Mouse (Mus musculus) CH12.LX (cell line): ENCODE data around the gene Cdca7. TPM values are rescaled to one million over a fixed set of nuclear protein-coding genes. Genes with fewer than 3 reads are reported as not detected.

ENCODE experiments used
- DNase-seq: peaks from one replicate; pipeline ENCODE4 v3.0.0-alpha.2; 2013; ENCODE audit errors: extremely low read depth
- H3K27ac ChIP-seq: 2 replicates; pipeline ENCODE4 v1.5.1; 2012; ENCODE audit warnings: low read depth, mild to moderate bottlenecking, control low read depth, moderate library complexity; ENCODE audit not compliant: insufficient read depth
- H3K27me3 ChIP-seq: replicated peaks from 2 replicates; pipeline ENCODE3; 2012; ENCODE audit warnings: inconsistent platforms
- H3K36me3 ChIP-seq, 2 experiments: replicated peaks in 1 of 2; 2 replicates each; pipeline versions ENCODE3 to v1.6.1; 2012; ENCODE audit warnings: inconsistent platforms in 1 of 2, low read length in 1 of 2, mild to moderate bottlenecking in 1 of 2, mixed read lengths in 1 of 2, moderate library complexity in 1 of 2; ENCODE audit not compliant: control insufficient read depth in 1 of 2, insufficient read depth in 1 of 2
- H3K4me1 ChIP-seq, 2 experiments: 2 replicates each; pipeline ENCODE4 v1.6.1; 2012; ENCODE audit warnings: inconsistent platforms in 1 of 2, moderate library complexity in 1 of 2; ENCODE audit not compliant: insufficient read depth in 2 of 2, control insufficient read depth in 1 of 2
- H3K4me2 ChIP-seq: 2 replicates; pipeline ENCODE4 v1.6.1; 2012; ENCODE audit warnings: low read depth, mild to moderate bottlenecking, control low read depth; ENCODE audit not compliant: poor library complexity, insufficient read depth, severe bottlenecking
- H3K4me3 ChIP-seq, 3 experiments: fragments of 150-350 bp in 1 of 3; sonication (generic) in 1 of 3; replicated peaks in 1 of 3; 2 replicates each; pipeline versions ENCODE3 to v1.5.1; 2011 to 2012; ENCODE audit warnings: low read depth in 2 of 3, low read length in 2 of 3, mild to moderate bottlenecking in 2 of 3, moderate library complexity in 2 of 3, control low read depth in 1 of 3, improper control_type of control experiment in 1 of 3, inconsistent platforms in 1 of 3, mixed read lengths in 1 of 3; ENCODE audit not compliant: poor library complexity in 1 of 3
- H3K79me2 ChIP-seq: replicated peaks from 2 replicates; pipeline ENCODE4 v1.6.1; 2012; ENCODE audit warnings: mild to moderate bottlenecking, moderate library complexity; ENCODE audit not compliant: control insufficient read depth, poor library complexity, insufficient read depth, severe bottlenecking; ENCODE audit errors: extremely low read depth
- H3K9ac ChIP-seq: 2 replicates; pipeline ENCODE4 v1.6.1; 2012; ENCODE audit warnings: low read depth, mild to moderate bottlenecking, control low read depth, moderate library complexity; ENCODE audit not compliant: insufficient read depth
- H3K9me3 ChIP-seq: replicated peaks from 2 replicates; pipeline ENCODE3; 2012; ENCODE audit warnings: low read length, inconsistent platforms, mixed read lengths
- BHLHE40 ChIP-seq: IDR thresholded peaks from 2 replicates; pipeline ENCODE4 v1.6.1; 2011; ENCODE audit warnings: mild to moderate bottlenecking, low read depth, low read length, improper control_type of control experiment
- CHD1 ChIP-seq: IDR thresholded peaks from 2 replicates; pipeline ENCODE4 v1.6.1; 2012; ENCODE audit warnings: low read depth, low read length, improper control_type of control experiment, inconsistent platforms
- CHD2 ChIP-seq: IDR thresholded peaks from 2 replicates; pipeline ENCODE4 v1.6.1; 2011; ENCODE audit warnings: low read length, improper control_type of control experiment
- CTCF ChIP-seq, 2 experiments: IDR thresholded peaks in 1 of 2; conservative IDR thresholded peaks in 1 of 2; 2 replicates each; pipeline ENCODE4 v1.5.1; 2011 to 2012; ENCODE audit warnings: low read depth in 2 of 2, low read length in 2 of 2, improper control_type of control experiment in 1 of 2, inconsistent platforms in 1 of 2, mild to moderate bottlenecking in 1 of 2, moderate library complexity in 1 of 2
- ELF1 ChIP-seq: IDR thresholded peaks from 2 replicates; pipeline ENCODE4 v1.6.1; 2014; ENCODE audit warnings: low read depth, mild to moderate bottlenecking, inconsistent platforms, low read length, improper control_type of control experiment
- EP300 ChIP-seq: IDR thresholded peaks from 2 replicates; pipeline ENCODE4 v1.6.1; 2011; ENCODE audit warnings: low read length, improper control_type of control experiment
- GABPA ChIP-seq: IDR thresholded peaks from 2 replicates; pipeline ENCODE4 v1.6.1; 2012; ENCODE audit warnings: low read depth, low read length, improper control_type of control experiment, inconsistent platforms; ENCODE audit not compliant: insufficient replicate concordance
- HCFC1 ChIP-seq: IDR thresholded peaks from 2 replicates; pipeline ENCODE4 v1.6.1; 2012; ENCODE audit warnings: low read depth, mild to moderate bottlenecking, inconsistent platforms, low read length, improper control_type of control experiment
- JUND ChIP-seq: conservative IDR thresholded peaks from 2 replicates; pipeline ENCODE4 v1.6.1; 2011; ENCODE audit warnings: low read depth, low read length, improper control_type of control experiment
- KAT2A ChIP-seq: IDR thresholded peaks from 2 replicates; pipeline ENCODE4 v1.6.1; 2012; ENCODE audit warnings: low read length, improper control_type of control experiment, inconsistent platforms; ENCODE audit not compliant: insufficient replicate concordance
- MAFK ChIP-seq: IDR thresholded peaks from 2 replicates; pipeline ENCODE4 v1.6.1; 2011; ENCODE audit warnings: low read length, improper control_type of control experiment; ENCODE audit not compliant: insufficient replicate concordance
- MAX ChIP-seq: IDR thresholded peaks from 2 replicates; pipeline ENCODE4 v1.6.1; 2011; ENCODE audit warnings: low read length, improper control_type of control experiment
- MXI1 ChIP-seq: IDR thresholded peaks from 2 replicates; pipeline ENCODE4 v1.6.1; 2011; ENCODE audit warnings: mild to moderate bottlenecking, low read depth, low read length, improper control_type of control experiment
- NELFE ChIP-seq: IDR thresholded peaks from 2 replicates; pipeline ENCODE4 v1.6.1; 2011; ENCODE audit warnings: low read depth, low read length, improper control_type of control experiment
- NRF1 ChIP-seq: IDR thresholded peaks from 2 replicates; pipeline ENCODE4 v1.6.1; 2014; ENCODE audit warnings: low read depth, mild to moderate bottlenecking, inconsistent platforms, low read length, improper control_type of control experiment, moderate library complexity
- PAX5 ChIP-seq: IDR thresholded peaks from 2 replicates; pipeline ENCODE4 v1.6.1; 2012; ENCODE audit warnings: low read length, inconsistent platforms, mixed read lengths
- POLR2A ChIP-seq: IDR thresholded peaks from 2 replicates; pipeline ENCODE4 v1.6.1; 2011; ENCODE audit warnings: low read depth, mild to moderate bottlenecking, improper control_type of control experiment, low read length
- POLR2AphosphoS2 ChIP-seq: IDR thresholded peaks from 2 replicates; pipeline ENCODE4 v1.6.1; 2011; ENCODE audit warnings: low read depth, low read length, improper control_type of control experiment
- RAD21 ChIP-seq: IDR thresholded peaks from 2 replicates; pipeline ENCODE4 v1.6.1; 2011; ENCODE audit warnings: low read depth, mild to moderate bottlenecking, low read length, improper control_type of control experiment, moderate library complexity
- RCOR1 ChIP-seq: conservative IDR thresholded peaks from 2 replicates; pipeline ENCODE4 v1.6.1; 2012; ENCODE audit warnings: low read depth, mild to moderate bottlenecking, inconsistent platforms, low read length, improper control_type of control experiment
- SIN3A ChIP-seq: IDR thresholded peaks from 2 replicates; pipeline ENCODE4 v1.6.1; 2012; ENCODE audit warnings: low read length, improper control_type of control experiment, inconsistent platforms
- SMC3 ChIP-seq: IDR thresholded peaks from 2 replicates; pipeline ENCODE4 v1.6.1; 2011; ENCODE audit warnings: low read depth, low read length, improper control_type of control experiment
- TCF12 ChIP-seq: IDR thresholded peaks from 2 replicates; pipeline ENCODE4 v1.6.1; 2014; ENCODE audit warnings: low read depth, mild to moderate bottlenecking, inconsistent platforms, low read length, improper control_type of control experiment
- USF1 ChIP-seq: IDR thresholded peaks from 2 replicates; pipeline ENCODE4 v1.6.1; 2014; ENCODE audit warnings: low read depth, mild to moderate bottlenecking, inconsistent platforms, low read length, improper control_type of control experiment
- ZKSCAN1 ChIP-seq: IDR thresholded peaks from 2 replicates; pipeline ENCODE4 v1.6.1; 2012; ENCODE audit warnings: low read depth, inconsistent platforms, low read length, improper control_type of control experiment, borderline replicate concordance
- ZMIZ1 ChIP-seq: IDR thresholded peaks from 2 replicates; pipeline ENCODE4 v1.6.1; 2012; ENCODE audit warnings: low read depth, mild to moderate bottlenecking, inconsistent platforms, low read length, improper control_type of control experiment
- ZNF384 ChIP-seq: IDR thresholded peaks from 2 replicates; pipeline ENCODE4 v1.6.1; 2012; ENCODE audit warnings: low read depth, low read length, improper control_type of control experiment, inconsistent platforms
- dilution Hi-C: fragments of 300-500 bp; cut with MboI; formaldehyde crosslinking; loops from 2 replicates; pipeline ENCODE4 v1.14.3; 2020; ENCODE audit warnings: low sequenced_read_pairs; ENCODE audit not compliant: extremely low pct_unique_long_range_greater_than_20kb, extremely low pct_ligation_motif_present
- in situ Hi-C: fragments of 300-500 bp; cut with MboI; formaldehyde crosslinking; loops from 3 replicates; pipeline ENCODE4 v1.14.3; 2019; ENCODE audit warnings: low sequenced_read_pairs, low pct_ligation_motif_present, low pct_unique_long_range_greater_than_20kb, mixed read lengths
- polyA plus RNA-seq: library from polyadenylated mRNA; unstranded; fragments of >175 nt; gene quantifications from 2 replicates; pipeline ENCODE4 v1.2.1, GENCODE M21; 2012; ENCODE audit warnings: low read depth; ENCODE audit not compliant: insufficient read length
- total RNA-seq, 2 experiments: library from RNA; depleted of rRNA; stranded (reverse); fragments of 300-350 nt in 1 of 2; fragments of >200 nt in 1 of 2; gene quantifications; 2 replicates each; pipeline ENCODE4 v1.2.3; 2012 to 2014

Gene Cdca7
- total and polyA plus RNA-seq, 3 experiments = 83.5 to 202 (median 114) TPM

- Histone ChIP-seq H3K9ac (no peak overlapping the region), H3K4me1 (no peaks in the 10 kb centered on the region), H3K27me3 (no peaks in the 10 kb centered on the region), H3K79me2 (no peaks in the 10 kb centered on the region), H3K4me3 (no peak overlapping the region), H3K27ac (no peak overlapping the region), H3K9me3 (no peaks in the 10 kb centered on the region), H3K4me2 (no peak overlapping the region), H3K36me3 (no peaks in the 10 kb centered on the region)
- dilution Hi-C loops = no loop called here
- in situ Hi-C loops = no loop called here
- DNase-seq = no peak
- no peak for TF ChIP-seq ELF1
- TF ChIP-seq POLR2A = no peak
- no peak for TF ChIP-seq CTCF (conservative IDR thresholded peaks at IDR 0.05 in 1 of 2, IDR thresholded peaks at IDR 0.05 in 1 of 2; ENCODE audit: low read depth in 2 of 2, low read length in 2 of 2)
- TF ChIP-seq MAX = no peak
- no peak for TF ChIP-seq BHLHE40
- TF ChIP-seq MAFK = no peak
- TF ChIP-seq JUND = no peak
- no peak for TF ChIP-seq ZNF384
- TF ChIP-seq USF1 = no peak
- no peak for TF ChIP-seq RAD21
- no peak for TF ChIP-seq GABPA
- TF ChIP-seq ZMIZ1 = no peak
- no peak for TF ChIP-seq RCOR1
- no peak for TF ChIP-seq EP300
Measured at GRCm38 (mm10) chr2:72426776-72427175, 49.2 kb upstream of the Cdca7 start.

GRCm38 (mm10) chr2:72427288-72427687 lies 48.7 kb upstream of the Cdca7 start:
- no peaks in the 10 kb centered on the region for H3K4me1 ChIP-seq
- no peaks in the 10 kb centered on the region for H3K79me2 ChIP-seq
- no peak overlapping the region for H3K4me2 ChIP-seq
- no peak for DNase-seq
- in situ Hi-C loops (no loop called here), dilution Hi-C loops (no loop called here)
- no peak overlapping the region for H3K4me3 ChIP-seq
- no peaks in the 10 kb centered on the region for H3K9me3 ChIP-seq
- no peak overlapping the region for H3K9ac ChIP-seq
- no peak for TF ChIP-seq KAT2A
- no peak for TF ChIP-seq POLR2A
- no peak for TF ChIP-seq PAX5
- TF ChIP-seq ZKSCAN1 = no peak
- no peak for TF ChIP-seq SMC3
- no peak for TF ChIP-seq ELF1
- TF ChIP-seq CHD2 = no peak
- TF ChIP-seq HCFC1 = no peak
- no peak for TF ChIP-seq NELFE
- no peak for TF ChIP-seq POLR2AphosphoS2
- TF ChIP-seq MXI1 = no peak
- TF ChIP-seq CHD1 = no peak
- TF ChIP-seq GABPA = no peak
- TF ChIP-seq USF1 = no peak
- TF ChIP-seq MAX = no peak
- TF ChIP-seq SIN3A = no peak
- TF ChIP-seq NRF1 = no peak
- TF ChIP-seq TCF12 = no peak
- TF ChIP-seq EP300 = no peak
- H3K36me3 ChIP-seq = no peaks in the 10 kb centered on the region
- H3K27ac ChIP-seq = no peak overlapping the region
- no peaks in the 10 kb centered on the region for H3K27me3 ChIP-seq
